Mouse (Mus musculus): ENCODE data around the gene Bcl2l12. TPM values are rescaled to one million over a fixed set of nuclear protein-coding genes. Genes with fewer than 3 reads are reported as not detected.
A peak's percentile ranks its signal among the peaks of the same experiment; 100 is the strongest.

Gene Bcl2l12
- total RNA-seq, 1 experiment from 2014 or later = 16.1 TPM

DNA sequence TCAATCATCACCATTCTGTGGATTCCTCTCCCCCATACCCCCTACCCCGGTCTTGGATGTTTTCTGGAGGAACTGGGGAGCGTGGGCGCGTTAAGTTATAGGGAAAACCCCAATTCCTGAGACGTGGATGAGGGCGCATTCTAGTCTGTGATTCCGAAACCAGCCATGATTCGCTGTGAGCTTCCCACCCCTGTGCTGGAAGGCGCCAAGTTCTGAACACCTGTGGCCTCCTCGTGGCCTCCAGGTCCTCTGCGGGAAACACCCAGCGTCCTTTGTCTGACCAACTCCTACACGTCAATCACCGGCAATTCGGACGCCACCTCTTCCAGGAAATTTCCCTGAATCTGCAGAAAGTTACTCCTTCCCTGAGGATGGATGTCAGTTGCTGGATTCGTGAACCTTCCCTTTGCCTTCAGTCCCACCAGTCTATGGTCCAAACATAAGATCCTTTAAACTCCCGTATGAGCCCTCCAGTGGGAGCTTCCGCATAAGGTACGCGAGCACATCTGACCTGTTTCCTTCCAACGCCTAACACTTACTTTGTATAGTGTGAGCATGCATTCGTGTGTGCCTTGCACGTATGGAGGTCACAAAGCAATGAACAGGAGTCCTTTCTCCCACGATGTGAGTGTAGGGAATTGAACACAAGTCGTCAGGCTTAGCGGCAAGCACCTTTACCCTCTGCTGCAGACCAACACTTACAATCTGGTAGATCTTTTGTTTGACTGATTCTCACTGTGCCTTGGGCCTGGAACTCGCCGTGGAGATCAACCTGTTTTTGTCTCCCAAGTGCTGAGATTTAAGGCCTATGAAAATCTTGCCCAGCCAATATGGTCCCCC is 11.4 kb downstream of the Bcl2l12 start:
- no peak for DNase-seq

DNA sequence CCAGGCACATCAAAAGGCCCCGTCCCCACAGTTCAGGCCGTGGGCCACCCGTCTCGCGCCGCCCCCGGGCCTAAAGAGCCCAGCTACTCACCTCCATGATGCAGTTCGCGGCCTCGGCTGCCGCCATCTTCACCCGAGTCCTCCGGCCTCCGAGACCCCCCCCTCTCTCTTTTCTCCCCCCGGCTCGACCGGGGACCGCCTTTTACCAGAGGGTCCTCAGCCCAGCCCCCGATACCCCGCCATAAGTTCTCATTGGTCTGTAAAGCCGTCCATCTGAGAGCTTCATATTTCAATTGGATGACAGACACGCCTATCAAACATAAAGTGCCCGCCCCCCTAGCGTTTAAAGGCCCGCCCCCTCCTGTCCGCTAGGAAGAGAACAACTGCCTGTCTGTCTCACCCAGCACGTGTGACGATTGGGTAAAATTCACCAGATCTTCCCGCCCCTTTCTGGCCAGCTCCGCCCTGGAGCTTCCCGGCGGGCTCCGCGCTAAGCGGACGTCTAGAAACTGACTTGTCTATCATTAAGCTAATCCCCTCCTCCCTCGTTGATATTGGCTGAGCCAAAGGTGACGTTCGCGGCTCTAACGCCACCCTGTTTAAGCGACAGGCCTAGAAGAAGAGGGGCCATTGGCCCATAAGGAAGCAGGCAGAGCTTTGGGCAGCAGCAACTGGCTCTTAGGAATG is 12.2 kb downstream of the Bcl2l12 start, which contains the start of gene Prmt1:
Prmt1 (minus strand) TSS at position 377 of the 687 bp plus-strand sequence.
- DNase-seq = peak; percentile 97

DNA sequence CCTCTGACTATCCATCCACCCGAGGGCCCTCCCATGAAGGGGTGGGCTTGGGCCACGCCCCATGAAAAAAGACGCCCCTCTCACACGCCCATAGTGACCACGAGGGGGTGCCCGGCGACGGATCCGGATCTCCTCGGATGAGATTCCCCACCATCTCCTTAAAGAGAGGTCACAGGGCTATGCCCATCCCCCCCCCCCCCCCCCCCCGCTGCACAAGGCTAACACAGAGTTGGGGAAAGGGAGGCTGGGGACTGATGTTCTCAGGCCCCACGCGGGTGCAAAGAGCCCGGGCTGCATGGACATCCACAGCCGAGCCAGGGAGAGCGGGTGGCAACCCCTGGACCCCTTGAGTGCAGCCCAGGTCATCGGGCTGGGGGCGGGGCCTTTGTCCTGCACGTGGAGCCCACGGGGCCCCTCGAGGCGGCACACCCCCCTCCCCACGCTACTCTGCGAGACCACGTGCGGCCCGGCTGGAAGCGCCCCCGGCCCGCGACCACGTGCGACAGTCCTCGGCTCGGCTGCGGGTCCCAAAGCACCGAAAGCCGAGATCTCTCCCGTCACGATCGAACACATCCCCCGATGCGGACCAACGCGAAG is 12.8 kb downstream of the Bcl2l12 start:
- DNase-seq = peak; percentile 90

DNA sequence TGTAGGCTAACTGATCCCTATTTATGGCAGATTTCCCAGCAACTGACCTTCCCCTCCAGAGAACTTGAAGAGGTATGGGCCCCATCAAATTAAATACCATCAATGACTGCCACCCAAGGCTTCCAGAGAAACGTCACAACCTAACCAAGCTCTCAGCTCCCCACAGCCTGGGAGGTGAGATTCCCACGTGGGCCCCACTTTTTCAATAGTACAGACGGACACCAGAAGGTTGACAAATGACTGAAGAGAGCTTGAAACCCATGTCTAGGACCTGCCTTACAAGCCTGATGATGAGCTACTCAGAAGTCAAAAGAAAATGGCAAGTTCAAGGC is 13.7 kb downstream of the Bcl2l12 start:
- peak; percentile 19 for DNase-seq

DNA sequence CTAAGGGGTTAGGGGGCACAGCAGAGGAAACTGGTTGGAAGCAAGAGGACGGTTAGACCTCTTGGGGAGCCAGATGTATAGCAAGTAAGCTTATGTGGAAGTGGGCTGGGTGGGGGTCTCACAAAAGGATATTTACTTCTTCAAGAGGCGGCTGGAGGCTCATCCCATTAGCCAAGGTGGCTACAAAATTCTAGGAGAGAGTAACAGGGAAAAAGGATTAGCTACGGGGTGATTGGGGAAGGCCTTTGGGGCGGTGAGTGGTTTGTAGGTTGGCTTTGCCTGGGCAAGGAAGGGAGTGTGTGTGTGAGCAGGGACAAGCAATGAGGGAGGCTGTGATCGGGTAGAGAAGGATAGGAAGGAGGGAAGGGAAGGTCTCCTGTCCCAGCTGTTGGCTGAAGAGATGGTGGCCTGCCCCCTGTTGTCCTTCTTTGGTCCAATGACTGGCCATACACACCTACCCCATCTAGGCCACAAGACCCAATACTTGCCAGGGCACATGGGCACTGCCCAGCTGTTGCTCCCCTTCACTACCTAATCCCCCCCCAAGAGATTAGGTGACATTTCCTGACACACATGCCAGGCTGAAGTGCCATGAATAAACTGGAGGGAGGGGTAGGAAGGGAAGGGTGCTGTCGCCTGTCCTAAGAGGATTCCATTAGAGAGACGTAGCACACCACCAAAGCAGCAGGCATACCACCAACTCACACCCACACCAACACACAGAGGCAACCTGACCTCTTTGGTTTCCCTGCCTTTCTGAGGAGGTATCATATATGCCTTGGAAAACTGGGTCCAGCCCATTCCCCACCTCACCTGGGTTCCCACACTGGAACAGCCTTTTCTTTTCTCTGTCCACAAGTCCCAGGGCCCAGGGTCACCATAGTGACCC is 14.3 kb downstream of the Bcl2l12 start:
- peak; percentile 3 for DNase-seq

DNA sequence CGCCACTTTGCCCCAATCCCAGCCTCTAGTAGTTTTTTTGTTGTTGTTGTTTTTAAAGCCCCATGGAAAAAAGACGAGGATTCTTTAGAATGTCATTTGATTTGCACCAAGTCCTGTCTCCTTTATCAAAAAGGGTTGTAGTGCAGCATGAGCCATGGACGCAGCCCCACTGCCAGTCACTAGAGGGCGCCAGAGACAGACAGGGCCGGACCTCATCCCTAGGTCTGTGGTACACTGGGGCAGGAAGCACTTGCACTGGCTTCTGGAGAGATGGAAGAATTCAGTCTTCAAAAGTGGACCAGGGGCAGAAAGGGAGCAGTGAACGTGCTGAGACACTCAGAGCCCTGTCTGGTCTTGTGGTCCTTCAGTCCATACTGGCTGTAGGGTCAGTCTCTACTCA is 15.4 kb downstream of the Bcl2l12 start:
- DNase-seq = peak; percentile 94

DNA sequence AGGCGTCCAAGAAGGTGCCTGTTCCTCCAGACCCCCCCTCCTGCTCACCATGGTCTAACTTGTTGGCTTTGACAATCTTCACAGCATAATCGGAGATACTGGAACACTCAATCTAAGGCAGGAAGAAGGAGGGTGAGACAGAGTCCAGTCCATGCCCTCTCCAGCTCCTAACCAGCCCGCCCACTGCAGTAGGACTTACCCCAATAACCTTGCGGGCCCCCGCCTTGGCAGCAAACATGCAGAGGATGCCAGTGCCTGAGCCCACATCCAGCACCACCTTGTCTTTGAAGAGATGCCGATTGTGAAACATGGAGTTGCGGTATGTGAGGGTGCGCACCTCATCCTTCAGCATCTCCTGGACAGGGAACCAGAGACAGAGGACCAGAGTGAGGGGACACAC is 17.0 kb downstream of the Bcl2l12 start:
- no peak for DNase-seq

DNA sequence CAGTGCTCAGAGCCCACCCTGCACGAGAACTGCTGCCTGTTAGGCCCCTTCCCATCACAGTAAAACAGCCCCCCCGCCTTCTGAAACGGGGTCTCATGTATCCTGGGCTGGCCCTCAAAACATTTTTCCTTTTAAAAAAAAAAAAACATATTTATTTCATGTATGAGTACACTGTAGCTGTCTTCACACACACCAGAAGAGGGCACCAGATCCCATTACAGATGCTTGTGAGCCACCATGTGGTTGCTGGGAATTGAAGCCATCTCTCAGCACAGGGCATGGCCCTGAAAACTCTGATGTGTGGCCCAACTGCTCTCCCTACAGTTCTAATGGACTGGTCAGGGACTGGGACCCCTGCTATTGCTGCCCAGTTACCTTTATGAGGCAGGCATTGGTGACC is 20.2 kb downstream of the Bcl2l12 start:
- DNase-seq = no peak

DNA sequence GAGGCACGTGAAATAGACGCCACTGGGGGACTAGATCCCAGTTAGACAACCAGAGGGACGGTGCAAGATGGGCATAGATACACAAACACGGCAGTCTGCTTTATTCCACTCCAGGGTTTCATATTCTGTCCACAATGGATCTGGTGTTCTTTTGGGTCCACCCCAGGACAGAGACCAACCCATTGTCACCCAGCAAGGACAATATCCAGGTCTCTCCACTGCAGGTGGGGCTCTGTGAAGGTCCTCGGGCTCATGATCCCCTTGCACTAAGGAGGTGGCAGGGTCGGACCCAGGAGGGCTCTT is 23.4 kb downstream of the Bcl2l12 start:
- no peak for DNase-seq

DNA sequence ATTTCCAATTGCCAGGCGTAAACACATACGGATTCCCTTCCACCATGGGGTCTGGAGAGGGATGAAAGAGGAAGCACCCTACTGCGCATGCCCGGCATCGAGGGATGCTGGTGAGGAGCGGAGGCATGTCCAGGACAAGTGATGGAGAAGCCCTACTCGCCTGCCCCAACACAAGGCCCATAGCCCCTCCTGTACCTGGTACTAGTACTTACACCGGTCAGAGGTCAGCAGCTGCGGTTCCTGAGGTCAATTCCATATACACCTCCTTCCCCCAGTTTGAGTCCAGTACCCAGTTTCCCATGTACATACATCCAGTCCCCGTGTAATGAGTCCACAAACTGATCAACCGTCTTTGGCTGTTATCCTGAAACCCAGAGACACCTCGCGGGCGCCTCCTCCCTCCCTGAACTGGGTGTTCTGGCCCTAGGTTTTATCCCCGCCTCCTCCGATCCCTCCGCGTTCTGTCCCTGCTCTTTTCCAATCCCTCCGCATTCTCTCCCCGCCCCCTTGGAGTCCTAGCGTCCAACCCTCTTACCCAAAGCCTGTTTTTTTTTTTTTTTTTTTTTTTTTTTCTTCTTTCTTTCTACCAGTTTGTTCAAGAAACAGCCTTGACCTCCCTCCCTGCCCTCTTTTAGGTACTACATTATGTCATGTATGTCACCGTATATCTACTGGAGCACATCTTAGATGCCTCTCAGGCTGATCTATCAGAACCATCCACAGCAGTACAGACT is 24.0 kb downstream of the Bcl2l12 start, which contains the start of gene Cpt1c:
Cpt1c (minus strand) TSS at position 469 of the 734 bp plus-strand sequence.
- peak; percentile 91 for DNase-seq

DNA sequence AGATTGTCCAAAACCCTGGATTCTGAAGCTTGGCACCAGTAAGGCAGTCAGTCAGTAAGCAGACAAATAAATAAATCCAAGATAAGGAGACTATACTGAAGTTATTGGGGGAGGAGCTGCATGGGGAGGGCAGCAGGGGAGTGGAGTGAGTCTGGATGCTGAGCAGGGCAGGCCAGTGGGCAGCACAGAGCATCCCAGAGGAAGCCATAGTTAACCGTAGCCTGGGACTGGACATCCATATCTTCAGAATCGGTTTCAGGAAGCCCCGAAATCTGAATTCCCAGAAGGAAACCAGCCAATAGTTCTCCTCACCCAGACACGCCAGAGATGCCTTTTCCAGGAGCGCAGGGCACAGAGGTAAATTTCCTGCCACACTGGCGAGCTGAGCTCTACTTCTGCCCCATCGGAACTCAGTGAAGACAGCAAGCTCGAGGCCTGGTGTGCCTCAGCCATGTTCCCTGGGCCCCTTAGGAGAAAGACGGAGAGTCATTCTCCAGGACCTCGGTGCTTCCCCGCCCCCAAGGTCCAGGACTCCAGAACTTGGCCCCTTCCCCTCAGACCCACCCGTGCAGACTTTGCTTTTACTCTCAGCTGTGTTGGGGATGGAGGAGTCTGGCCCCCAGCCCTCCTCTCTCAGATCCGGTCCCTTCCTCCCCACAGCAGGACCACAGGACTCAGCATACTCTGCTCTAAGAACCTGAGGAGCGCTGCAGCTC is 24.9 kb downstream of the Bcl2l12 start:
- no peak for DNase-seq

DNA sequence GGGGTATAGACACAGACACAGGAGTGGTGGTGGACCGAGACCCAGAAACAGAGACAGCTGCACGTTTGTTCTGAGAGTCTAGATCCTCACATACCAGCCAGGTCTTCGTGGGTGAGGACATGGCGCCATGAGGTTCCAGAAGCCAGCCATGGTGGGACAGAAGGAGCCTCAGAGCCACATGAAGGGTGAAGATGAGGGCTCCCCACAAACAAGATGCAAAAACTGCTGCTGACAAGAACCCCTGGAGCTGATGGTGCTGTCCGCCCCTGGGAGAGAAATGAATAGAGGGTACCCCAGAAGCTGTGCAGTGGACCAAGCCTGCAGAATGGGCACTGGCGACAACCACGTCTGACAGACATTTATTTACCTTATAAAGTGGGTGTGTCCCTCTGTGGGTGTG is 27.4 kb downstream of the Bcl2l12 start:
- DNase-seq = no peak

DNA sequence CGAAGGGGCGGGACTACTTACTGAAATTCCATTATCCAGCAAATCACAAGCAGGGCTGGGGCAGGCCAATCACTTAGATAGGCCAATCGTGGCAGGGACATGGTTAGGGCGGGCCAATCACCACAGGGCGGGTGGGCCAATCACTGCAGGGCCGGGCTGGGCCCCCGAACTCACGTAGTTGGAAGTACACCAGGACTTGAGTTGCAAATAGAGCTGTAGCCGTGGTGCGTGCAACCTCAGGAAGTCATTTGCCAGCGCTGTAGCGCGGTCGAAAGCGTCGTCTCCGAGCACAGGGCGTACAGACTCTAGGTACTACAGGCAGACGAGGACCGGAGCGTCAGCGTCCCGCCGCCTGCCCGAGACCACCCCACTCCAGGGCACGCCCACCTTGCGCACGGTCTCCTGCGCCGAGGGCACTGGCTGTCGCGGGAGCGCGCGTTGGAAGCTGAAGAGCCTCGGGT is 28.3 kb downstream of the Bcl2l12 start:
- DNase-seq = peak; percentile 93

DNA sequence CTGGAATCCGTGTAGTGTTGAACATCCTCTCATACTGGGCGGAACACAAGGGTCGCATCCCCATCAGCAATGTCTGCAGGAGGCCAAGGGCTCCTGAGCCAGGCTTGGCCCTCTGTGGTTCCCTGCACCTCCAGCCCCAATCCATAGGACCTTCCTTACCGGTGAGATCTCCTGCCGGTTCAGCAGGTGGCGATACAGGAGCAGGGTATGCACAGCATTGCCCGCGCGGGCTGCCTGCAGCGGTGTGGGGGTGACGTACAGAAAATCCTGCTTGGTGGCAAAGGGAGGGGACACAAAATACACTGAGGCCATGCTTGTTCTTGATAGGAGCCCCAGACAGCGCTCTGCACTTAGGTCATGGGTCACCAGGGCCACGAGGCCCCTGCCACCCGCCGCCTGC is 31.9 kb downstream of the Bcl2l12 start:
- no peak for DNase-seq

DNA sequence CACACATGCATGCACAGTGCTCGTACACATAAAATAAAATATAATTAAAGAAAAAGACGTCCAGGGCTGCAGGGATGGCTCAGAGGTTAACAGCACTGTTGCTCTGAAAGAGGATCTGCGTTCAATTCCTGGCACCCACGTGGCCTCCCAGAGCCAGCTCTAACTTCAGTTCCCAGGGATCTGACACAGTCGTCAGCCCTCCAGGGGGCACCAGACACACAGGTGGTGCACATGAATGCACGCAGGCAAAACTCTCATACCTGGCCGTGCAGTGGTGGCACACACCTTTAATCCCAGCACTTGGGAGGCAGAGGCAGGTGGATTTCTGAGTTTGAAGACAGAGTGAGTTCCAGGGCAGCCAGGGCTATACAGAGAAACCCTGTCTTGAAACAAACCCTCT is 32.5 kb downstream of the Bcl2l12 start:
- no peak for DNase-seq

DNA sequence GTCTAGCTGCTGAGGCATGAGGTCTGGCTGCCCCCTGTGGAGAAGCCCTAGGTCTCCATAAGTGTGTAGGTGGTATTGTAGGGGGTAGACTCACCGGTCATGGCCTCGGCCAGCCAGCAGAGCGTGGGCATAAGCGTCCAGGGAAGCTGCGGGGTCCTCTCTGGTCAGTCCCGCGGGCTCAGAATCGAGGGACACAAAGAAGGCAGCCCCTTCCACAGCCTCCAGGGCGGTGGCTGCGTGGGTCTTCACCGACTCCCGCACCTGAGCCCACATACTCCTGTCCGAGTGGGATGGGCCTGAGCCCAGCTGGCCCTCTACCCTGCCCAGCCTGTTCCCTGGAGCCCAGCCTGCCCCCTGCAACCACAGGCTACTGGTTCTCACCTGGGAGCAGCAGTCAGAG is 33.5 kb downstream of the Bcl2l12 start:
- no peak for DNase-seq

DNA sequence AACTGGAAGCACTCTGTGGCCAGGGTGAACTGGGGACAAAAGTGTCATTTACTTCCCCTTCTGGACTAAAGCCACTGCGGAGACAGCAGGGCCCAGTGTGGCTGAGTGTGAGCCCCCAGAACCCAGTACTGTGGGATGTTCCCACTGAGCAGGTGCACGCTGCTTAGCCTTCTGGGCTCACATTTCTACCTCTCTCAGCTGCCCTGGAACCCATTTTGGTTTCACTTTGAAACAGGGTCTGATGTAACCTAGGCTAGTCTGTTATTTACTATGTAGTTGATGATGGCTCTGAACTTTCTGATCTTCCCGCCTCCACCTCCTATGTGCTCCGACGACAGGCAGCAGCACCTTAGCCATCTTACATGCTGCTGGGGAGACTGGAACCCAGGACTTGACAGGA is 35.7 kb downstream of the Bcl2l12 start:
- no peak for DNase-seq

DNA sequence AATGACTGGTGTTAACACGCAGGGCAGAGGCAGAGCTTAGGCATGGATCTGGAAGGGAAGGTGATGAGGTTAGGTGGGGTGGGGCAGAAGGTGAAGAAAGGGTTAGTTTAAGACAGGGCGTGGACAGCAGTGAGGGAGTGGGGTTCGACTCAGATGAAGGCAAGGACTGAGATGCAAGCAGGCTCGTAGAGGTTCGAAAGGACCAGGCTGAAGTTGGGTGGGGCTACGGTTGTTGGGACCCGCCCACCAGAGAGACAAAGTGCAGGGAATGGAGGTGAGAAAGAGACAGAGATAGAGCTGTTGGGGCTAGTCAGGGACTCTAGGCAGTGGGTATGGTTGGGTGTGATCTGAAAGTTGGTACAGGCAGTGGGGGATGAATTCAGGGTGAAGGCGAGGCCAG is 36.2 kb downstream of the Bcl2l12 start:
- DNase-seq = no peak

DNA sequence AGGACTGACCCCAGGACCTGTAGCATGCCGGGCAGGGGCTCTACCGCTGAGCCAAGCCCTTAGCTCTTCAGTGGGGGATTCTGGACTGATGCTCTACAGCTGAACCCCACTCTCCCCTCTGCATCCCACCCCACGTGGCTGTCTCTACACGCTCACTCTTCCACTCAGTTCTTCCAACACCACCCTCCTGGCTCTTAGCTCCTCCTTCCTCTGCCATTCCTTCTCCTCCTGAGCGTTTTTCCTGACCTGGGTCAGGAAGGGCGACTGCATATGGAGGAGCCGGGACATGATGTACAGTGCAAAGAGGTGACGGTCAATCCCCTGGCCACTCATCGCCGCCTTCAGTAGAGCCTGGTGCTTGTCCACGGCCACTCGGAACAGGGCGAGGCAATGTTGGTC is 38.0 kb downstream of the Bcl2l12 start:
- no peak for DNase-seq

DNA sequence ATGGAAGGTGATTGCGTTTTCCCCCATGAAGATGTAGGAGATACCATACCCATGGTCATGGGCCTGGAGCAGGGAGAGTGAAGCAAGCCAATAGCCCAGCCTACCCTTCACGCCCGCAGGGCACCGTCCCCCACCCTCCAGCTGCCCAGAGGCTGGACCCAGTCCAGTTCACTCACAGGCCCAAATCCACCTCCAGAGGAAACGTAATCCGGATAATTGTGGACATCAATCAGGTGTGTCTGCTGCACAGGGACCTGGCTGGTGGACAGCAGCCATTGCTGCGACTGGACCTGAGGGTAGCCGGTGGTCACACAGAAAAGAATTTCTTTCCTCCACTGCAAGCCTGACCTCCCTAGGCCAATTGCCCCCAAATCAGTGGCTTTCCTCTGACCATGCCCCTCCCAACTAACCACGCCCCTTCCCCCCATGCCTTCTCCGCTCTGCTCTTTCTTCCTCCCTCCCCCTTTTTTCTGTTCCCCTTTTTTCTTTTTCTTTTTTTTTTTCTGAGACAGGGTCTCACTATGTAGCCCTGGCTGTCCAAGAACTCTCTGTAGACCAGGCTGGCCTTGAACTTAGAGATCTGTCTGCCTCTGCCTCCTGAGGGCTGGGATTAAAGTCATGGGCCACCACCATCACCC is 38.5 kb downstream of the Bcl2l12 start:
- DNase-seq = no peak

DNA sequence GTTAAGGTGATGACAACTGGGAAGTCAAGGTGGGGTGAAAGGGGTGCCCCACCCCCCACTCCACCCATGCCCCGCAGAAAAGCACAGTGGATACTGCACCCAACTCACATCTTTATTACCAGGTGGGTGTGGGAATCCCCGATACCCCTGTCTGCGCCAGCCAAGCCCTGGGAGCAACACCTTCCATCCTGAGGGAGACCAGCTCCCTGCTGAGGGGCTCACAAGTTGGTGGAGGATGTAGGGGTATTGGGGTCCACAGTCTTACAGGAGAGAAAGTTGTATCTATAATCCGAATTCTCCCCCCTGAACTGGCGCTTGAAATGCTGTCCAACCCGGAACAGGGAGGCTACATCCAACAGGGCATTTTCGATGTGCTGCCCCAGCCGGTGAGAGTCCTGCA is 39.2 kb downstream of the Bcl2l12 start:
- DNase-seq = no peak

Measured in adrenal gland, postnatal 14 days (tissue).